Mouse (Mus musculus): ENCODE results near the gene Tlr6.

Gene Tlr6

DNA sequence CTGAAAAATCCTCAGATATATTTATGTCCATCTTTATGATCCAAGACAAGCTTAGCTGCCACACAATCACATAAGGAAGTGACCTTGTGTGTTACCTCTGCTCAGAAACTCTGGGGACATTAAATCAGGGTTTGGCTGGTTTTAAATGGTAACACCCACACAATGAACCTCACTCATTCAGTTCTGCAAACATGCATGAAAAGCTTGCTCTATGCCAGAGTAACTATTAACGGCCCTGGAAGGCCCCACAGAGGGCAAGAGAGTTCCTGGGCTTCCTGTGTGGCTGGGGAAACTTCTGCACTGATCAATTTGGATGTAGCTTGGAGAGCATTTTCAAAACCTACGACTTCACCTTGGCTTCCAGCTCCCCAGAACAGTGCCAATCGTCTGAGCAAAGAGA is 27.7 kb downstream of the Tlr6 start:
- DNase-seq (ENCODE audit: low spot score): no peak

DNA sequence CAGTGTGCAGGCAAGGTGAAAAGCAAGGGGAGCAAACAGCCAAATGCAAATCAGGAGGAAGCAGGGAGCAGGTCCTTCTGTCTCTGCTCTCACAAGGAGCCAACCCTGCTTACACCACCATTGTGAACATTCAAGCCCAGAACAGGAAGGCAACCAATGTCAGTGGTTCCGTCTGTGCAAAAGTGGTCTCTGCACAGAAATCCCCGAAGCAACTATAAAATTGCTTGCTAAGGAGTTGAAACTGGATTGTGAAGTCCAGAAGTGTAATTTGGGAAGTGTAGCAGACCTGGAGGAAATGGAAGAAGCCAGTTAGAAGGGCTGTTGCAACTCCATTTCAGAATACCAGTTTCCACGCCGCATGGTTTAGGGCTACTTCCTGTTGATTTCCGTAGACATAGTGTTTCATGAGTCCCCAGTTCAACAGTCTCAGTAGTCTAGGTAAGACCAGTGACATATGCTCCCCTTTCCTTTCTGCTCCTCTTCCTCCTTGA is 37.0 kb downstream of the Tlr6 start:
- no peak for DNase-seq (ENCODE audit: low spot score)

DNA sequence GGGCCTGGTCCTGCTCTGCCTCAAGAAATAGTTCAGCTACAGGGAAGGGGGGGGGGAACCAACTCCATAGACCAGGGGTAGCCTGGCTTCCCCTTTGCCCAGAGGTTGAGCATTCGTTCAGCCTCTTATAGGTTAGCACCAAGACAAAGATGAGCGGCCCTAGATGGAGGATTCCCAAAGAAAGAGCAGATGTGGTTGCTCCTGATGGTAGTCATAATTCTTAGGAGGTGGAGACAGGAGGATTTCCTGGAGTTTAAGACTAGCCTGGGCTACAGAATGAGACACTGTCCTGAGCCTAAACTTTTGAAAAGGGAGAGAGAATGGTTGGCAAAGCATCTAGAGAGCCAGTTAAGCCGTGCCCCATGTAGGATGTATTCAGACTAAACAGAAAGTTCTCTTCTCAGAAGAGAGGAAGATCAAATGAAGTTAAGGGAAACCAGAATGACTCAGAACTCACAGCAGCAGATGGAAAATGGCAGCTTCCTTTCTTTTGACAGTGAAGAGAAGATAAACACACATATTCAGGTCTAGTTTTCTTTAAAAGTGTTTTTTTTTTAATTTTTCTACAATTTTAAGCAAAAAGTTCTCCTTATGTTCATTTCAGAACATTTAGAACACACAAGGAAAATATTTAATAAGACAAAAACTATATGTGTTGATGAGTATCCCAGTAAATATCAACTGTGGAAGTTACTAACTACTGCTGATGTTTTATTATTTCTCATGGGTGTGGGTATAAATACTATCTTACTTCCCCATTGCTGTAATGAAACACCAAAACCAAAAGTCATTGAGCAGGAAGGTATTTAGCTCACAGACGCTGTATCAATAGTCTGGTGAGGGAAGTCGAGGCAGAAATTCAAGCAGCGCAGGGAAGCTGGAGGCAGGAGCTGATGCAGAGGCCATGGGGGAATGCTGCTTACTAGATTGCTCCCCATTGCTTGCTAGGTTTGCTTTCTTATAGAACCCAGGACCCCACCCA is 41.0 kb downstream of the Tlr6 start:
- no peak for DNase-seq (ENCODE audit: low spot score)

DNA sequence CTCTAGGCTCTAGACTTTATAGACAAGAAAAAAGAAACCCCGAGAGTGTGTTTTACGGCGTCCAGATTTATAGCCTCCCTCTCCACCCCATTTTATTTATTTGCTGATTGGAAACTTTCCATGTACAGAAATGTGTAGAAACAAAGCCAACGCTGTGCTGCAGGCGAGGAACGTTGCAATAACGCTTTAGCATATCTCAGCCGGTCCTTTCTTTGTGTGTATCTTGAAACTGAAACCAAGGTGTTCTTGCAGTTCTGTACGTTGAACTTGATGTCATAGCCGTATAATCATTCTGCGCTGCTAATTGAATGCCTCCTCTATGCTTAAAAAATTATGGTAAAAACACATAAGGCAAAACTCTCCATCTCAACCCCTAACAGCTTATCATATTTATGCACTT is 42.2 kb downstream of the Tlr6 start:
- DNase-seq (ENCODE audit: low spot score): no peak

DNA sequence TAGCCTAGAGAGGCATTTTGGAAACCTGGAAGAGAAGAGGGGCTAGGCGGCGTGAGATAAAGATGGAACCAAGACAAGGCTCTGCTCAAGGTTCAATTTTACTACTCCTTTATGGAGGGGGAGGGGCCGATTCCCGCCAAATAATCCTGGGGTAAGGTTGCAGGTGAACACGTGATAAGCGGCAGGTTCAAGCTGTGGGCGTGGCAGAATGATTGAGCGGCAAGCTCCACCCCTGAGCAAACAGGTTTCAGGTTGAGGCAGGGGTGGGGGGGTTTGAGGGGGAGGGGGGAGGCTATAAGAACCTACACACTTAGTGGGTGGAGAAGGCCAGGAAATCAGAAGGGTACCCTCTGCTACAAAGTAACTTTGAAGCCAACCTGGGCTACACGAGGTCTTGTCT is 42.7 kb downstream of the Tlr6 start:
- DNase-seq (ENCODE audit: low spot score): no peak

DNA sequence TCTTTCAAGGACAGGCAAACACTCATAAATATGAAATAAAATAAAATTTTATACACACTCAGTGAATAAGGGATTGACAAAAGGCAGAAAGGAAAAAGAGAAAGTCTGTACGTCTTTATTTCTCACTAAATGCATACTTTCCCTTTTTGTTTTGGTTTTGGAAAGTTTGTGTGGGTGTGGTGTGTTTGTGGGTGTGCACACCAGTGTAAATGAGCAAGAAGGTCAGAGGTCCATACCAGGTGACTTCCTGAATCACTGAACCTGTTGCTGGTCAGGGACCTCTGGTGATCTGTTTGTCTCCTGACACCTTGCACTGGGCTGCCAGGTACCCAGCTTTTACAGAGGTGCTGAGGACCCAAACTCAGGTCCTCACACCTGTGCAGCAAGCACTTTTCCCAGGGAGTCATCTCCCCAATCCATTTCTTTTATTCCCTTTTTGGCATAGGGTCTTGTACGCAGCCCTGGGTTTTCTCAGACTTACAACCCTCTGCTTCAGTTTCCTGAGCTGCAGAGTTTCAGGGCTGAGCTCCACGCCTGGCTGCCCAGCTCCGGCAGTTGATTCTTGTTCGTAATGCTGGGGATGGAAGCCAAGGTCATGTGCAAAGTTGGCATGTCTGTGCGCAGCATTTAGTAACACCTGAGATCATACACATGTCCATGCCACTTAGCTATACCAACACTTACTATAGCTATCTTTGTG is 51.2 kb downstream of the Tlr6 start:
- DNase-seq (ENCODE audit: low spot score): no peak

DNA sequence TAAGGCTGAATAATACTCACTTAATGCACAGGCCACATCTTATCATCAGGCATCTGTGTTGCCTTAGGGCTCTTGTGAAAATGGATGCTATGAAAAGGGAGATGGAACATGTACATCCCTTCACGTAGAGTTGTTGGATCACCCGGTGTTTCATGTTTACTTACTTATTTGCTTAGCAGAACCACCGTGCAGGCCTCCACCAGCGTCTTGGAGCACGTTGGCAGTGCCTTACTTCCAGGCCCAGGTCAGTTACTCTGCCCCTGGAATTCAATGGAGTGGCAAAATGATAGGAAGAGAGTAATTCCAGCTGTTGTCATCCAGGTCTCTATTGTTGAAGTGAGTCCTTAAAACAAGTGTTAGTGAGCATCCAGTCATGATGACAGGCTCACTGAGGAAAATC is 52.0 kb downstream of the Tlr6 start:
- no peak for DNase-seq (ENCODE audit: low spot score)

DNA sequence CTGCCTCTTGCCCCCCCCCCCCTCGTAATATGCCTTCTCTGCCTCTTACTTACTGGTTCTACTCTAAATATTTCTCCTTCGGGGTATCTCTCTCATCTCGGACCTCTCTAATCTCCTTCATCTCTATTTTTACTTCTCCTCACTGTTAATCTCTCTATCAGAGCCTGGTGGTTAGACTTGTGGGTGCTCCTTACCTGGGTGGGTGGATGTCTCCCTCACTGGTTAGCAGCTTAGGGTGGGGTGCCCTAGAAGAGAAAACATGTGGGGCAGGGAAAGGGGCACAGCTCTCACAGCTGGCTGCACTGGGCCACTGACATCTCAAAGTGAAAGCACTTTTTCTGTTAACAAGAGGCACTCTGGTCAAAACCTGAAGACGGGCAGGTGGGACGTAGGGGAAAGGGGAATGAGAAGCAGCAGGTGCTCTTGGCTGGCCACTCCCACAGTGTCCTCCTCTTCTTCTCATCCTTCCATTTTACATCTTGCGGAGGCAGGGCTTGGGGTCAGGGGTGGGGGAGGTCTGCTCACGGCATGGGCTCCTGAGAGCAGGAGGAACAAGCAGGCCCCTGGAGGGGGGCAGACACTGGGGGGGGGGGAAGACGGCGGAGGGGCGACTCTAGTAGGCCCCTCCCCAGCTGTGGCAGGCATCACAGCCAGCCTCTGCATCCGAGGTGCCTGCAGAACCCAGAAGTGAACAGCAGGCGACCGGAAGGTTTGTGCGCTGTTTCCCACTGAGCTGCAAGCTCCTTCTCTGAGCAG is 54.2 kb downstream of the Tlr6 start:
- DNase-seq (ENCODE audit: low spot score): no peak

All from yolk sac, embryonic 10.5 days (tissue).